Mouse (Mus musculus): ENCODE measurements around the gene Dph1.

DNA sequence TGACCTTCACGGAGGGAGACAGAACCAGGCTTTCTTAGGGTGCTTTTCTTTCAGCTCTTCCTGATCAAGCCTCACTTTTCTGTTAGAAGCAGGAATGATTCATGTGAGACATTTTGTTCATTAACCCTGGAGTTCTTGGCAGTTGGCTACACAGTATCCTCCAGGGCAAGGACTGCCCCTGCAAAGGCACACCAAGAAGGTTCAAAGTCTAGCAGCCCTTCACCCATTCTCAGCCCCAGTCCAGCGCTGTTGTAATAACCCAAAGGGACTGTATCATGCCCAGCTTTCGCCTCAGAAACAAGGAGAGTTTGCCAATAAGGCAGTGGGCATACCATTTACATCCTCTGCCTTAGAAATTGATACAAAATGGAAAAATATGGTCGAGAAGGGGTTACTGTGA is 55.7 kb downstream of the Dph1 start:
- TF ChIP-seq CTCF (IDR thresholded peaks at IDR 0.05; ENCODE audit: control insufficient read depth, insufficient read depth, low read length) (no peak), POLR2A (IDR thresholded peaks at IDR 0.05; ENCODE audit: borderline replicate concordance, control insufficient read depth, low read depth, low read length) (no peak)
